Mouse (Mus musculus) limb, embryonic 10.5 days (tissue): ENCODE results near the gene Slc4a7. TPM values are rescaled to one million over a fixed set of nuclear protein-coding genes. Genes with fewer than 3 reads are reported as not detected.

ENCODE experiments used
- DNase-seq: peaks from one replicate; pipeline ENCODE4 v3.0.0-alpha.2; 2017; ENCODE audit warnings: low spot score
- H3K27ac ChIP-seq: fragments of 300-500 bp; sonication (generic); 2 replicates; pipeline ENCODE4 v1.5.1; 2016; ENCODE audit warnings: mild to moderate bottlenecking
- H3K27me3 ChIP-seq: fragments of 300-500 bp; sonication (generic); 2 replicates; pipeline ENCODE4 v1.6.1; 2016; ENCODE audit warnings: low read depth, mild to moderate bottlenecking; ENCODE audit not compliant: poor library complexity, severe bottlenecking
- H3K36me3 ChIP-seq: fragments of 300-500 bp; sonication (generic); 2 replicates; pipeline ENCODE4 v1.6.1; 2016; ENCODE audit warnings: mild to moderate bottlenecking, moderate library complexity
- H3K4me1 ChIP-seq: fragments of 300-500 bp; sonication (generic); 2 replicates; pipeline ENCODE4 v1.6.1; 2016
- H3K4me3 ChIP-seq: fragments of 300-500 bp; sonication (generic); 2 replicates; pipeline ENCODE4 v1.5.1; 2016; ENCODE audit warnings: mild to moderate bottlenecking, moderate library complexity
- H3K9me3 ChIP-seq: fragments of 300-500 bp; sonication (generic); replicated peaks from 2 replicates; pipeline ENCODE4 v1.6.1; 2016; ENCODE audit warnings: mild to moderate bottlenecking
- WGBS: fragments of 180-500 bp; shearing (Covaris S2); methylation state at CpG from one replicate; pipeline ENCODE4 v1.1.7; 2016; 5-methylcytosine and 5-hydroxymethylcytosine counted together
- polyA plus RNA-seq: library from polyadenylated mRNA; unstranded; fragments of >200 nt; fragmentation: Nextera tagmentation; extraction: Ambion mirVana; gene quantifications from 2 replicates; pipeline ENCODE4 v1.2.1, GENCODE M21; 2016

Gene Slc4a7
- polyA plus RNA-seq, 1 experiment from 2014 or later, result 30.6 TPM

GRCm38 (mm10) chr14:14804518-14805212 lies 102.6 kb downstream of the Slc4a7 start:
- peaks cover 12% of the 10 kb centered on the region for H3K36me3 ChIP-seq
- H3K4me1 ChIP-seq, result peaks cover 3% of the 10 kb centered on the region; the same call in 1 of the 2 replicates
- DNase-seq, result no peak
- no peaks in the 10 kb centered on the region for H3K27me3 ChIP-seq
- H3K27ac ChIP-seq, result no peak overlapping the region
- H3K4me3 ChIP-seq, result no peak overlapping the region
- 69% methylated on average over 5 of the region's 5 CpGs for WGBS
- H3K9me3 ChIP-seq, result no peaks in the 10 kb centered on the region

GRCm38 (mm10) chr14:14832520-14833240 lies 130.6 kb downstream of the Slc4a7 start:
- no peaks in the 10 kb centered on the region for H3K9me3 ChIP-seq
- no peak for DNase-seq
- no peaks in the 10 kb centered on the region for H3K4me1 ChIP-seq
- H3K36me3 ChIP-seq, result no peaks in the 10 kb centered on the region
- no peaks in the 10 kb centered on the region for H3K27me3 ChIP-seq
- no peak overlapping the region for H3K27ac ChIP-seq
- WGBS, result 88% methylated on average over 12 of the region's 12 CpGs
- no peak overlapping the region for H3K4me3 ChIP-seq

GRCm38 (mm10) chr14:14833498-14833897 lies 131.4 kb downstream of the Slc4a7 start:
- Histone ChIP-seq H3K36me3 (no peaks in the 10 kb centered on the region), H3K27me3 (no peaks in the 10 kb centered on the region), H3K4me3 (no peak overlapping the region), H3K27ac (no peak overlapping the region), H3K4me1 (no peaks in the 10 kb centered on the region), H3K9me3 (no peaks in the 10 kb centered on the region)
- no peak for DNase-seq
- WGBS, result 79% methylated on average over 1 of the region's 1 CpGs

GRCm38 (mm10) chr14:14834266-14834665 lies 132.2 kb downstream of the Slc4a7 start:
- Histone ChIP-seq H3K36me3 (no peaks in the 10 kb centered on the region), H3K4me1 (no peaks in the 10 kb centered on the region), H3K27me3 (no peaks in the 10 kb centered on the region), H3K9me3 (no peaks in the 10 kb centered on the region), H3K27ac (no peak overlapping the region), H3K4me3 (no peak overlapping the region)
- 96% methylated on average over 2 of the region's 2 CpGs for WGBS
- no peak for DNase-seq

- Histone ChIP-seq H3K27me3 (no peaks in the 10 kb centered on the region), H3K9me3 (no peaks in the 10 kb centered on the region), H3K4me3 (no peak overlapping the region), H3K36me3 (no peaks in the 10 kb centered on the region), H3K4me1 (no peaks in the 10 kb centered on the region), H3K27ac (no peak overlapping the region)
- DNase-seq, result no peak
- WGBS, result 88% methylated on average over 4 of the region's 4 CpGs
These were observed 135.5 kb downstream of the Slc4a7 start for GRCm38 (mm10) chr14:14837627-14838026.

- no peak for DNase-seq
- H3K4me3 ChIP-seq, result no peak overlapping the region
- no peaks in the 10 kb centered on the region for H3K4me1 ChIP-seq
- H3K27ac ChIP-seq, result no peak overlapping the region
- H3K27me3 ChIP-seq, result no peaks in the 10 kb centered on the region
- H3K36me3 ChIP-seq, result no peaks in the 10 kb centered on the region
- no peaks in the 10 kb centered on the region for H3K9me3 ChIP-seq
- 76% methylated on average over 1 of the region's 1 CpGs for WGBS
These were observed 136.0 kb downstream of the Slc4a7 start for GRCm38 (mm10) chr14:14838109-14838508.

- Histone ChIP-seq H3K9me3 (no peaks in the 10 kb centered on the region), H3K4me3 (no peak overlapping the region), H3K36me3 (no peaks in the 10 kb centered on the region), H3K27me3 (no peaks in the 10 kb centered on the region), H3K4me1 (no peaks in the 10 kb centered on the region), H3K27ac (no peak overlapping the region)
- 85% methylated on average over 8 of the region's 8 CpGs for WGBS
- DNase-seq, result no peak
These were observed 140.9 kb downstream of the Slc4a7 start for GRCm38 (mm10) chr14:14842734-14843530.

Other genes with a start within 250 kb of the Slc4a7 start
- 0.05 and 0.06 TPM in 2 replicates for gene Nek10, start 101.1 kb downstream of the Slc4a7 start, polyA plus RNA-seq